Mouse (Mus musculus) spleen, postnatal 4 days (tissue): ENCODE measurements at regions not wholly inside any gene's neighbourhood (a gene's known extent, or its start where the extent isn't known, plus 50 kb on each side); places are given as distances from the start of the nearest gene placed in this dataset.

ENCODE experiments used
- DNase-seq, 2 experiments: peaks; one replicate each; pipeline ENCODE4 v3.0.0; 2022; ENCODE audit warnings: low spot score in 2 of 2

- DNase-seq, result no peak
These were observed 135.1 kb downstream of the Rbm43 start for GRCm38 (mm10) chr2:51799856-51800255.

GRCm38 (mm10) chr2:51822976-51823375 is 112.0 kb downstream of the Rbm43 start:
- DNase-seq, result no peak

GRCm38 (mm10) chr2:51830286-51830944 is 104.5 kb downstream of the Rbm43 start:
- no peak for DNase-seq

GRCm38 (mm10) chr2:51830965-51831720 is 103.8 kb downstream of the Rbm43 start:
- DNase-seq, result no peak

GRCm38 (mm10) chr2:51837864-51838263 is 97.1 kb downstream of the Rbm43 start:
- DNase-seq, result no peak

- DNase-seq, result no peak
These were observed 94.2 kb downstream of the Rbm43 start for GRCm38 (mm10) chr2:51840808-51841207.

GRCm38 (mm10) chr2:51844831-51845230 is 90.1 kb downstream of the Rbm43 start:
- DNase-seq, result no peak

GRCm38 (mm10) chr2:51847556-51847955 is 87.4 kb downstream of the Rbm43 start:
- DNase-seq, result no peak

- no peak for DNase-seq
These were observed 87.0 kb downstream of the Rbm43 start for GRCm38 (mm10) chr2:51847964-51848363.

- no peak for DNase-seq
These were observed 86.5 kb downstream of the Rbm43 start for GRCm38 (mm10) chr2:51848491-51848890.

GRCm38 (mm10) chr2:51850581-51850980 is 84.4 kb downstream of the Rbm43 start:
- no peak for DNase-seq

GRCm38 (mm10) chr2:51851711-51852110 is 83.3 kb downstream of the Rbm43 start:
- DNase-seq, result no peak

- DNase-seq, result no peak
These were observed 77.7 kb downstream of the Rbm43 start for GRCm38 (mm10) chr2:51857226-51857625.

GRCm38 (mm10) chr2:51866045-51866444 is 68.9 kb downstream of the Rbm43 start:
- DNase-seq, result no peak

GRCm38 (mm10) chr2:51868878-51869510 is 66.0 kb downstream of the Rbm43 start:
- no peak for DNase-seq

GRCm38 (mm10) chr2:51871571-51871970 is 63.4 kb downstream of the Rbm43 start:
- DNase-seq, result no peak
